Mouse (Mus musculus) midbrain, embryonic 11.5 days (tissue): ENCODE results near the gene Sh3bp5. TPM values are rescaled to one million over a fixed set of nuclear protein-coding genes. Genes with fewer than 3 reads are reported as not detected.

Experiments used
- ATAC-seq: fragments of 200-750 bp; cut with Nextera tagmentation; 2 replicates; pipeline ENCODE4 v1.8.0; 2017; ENCODE audit warnings: moderate TSS enrichment, moderate library complexity; ENCODE audit not compliant: low FRiP score
- DNase-seq: peaks from one replicate; pipeline ENCODE4 v3.0.0; 2015; ENCODE audit warnings: low spot score; ENCODE audit errors: missing footprints
- H3K27ac ChIP-seq: fragments of 300-500 bp; sonication (generic); 2 replicates; pipeline ENCODE4 v1.5.1; 2014; ENCODE audit warnings: low read depth, low read length
- H3K27me3 ChIP-seq: fragments of 300-500 bp; sonication (generic); 2 replicates; pipeline ENCODE4 v1.6.1; 2014; ENCODE audit warnings: mild to moderate bottlenecking, low read length, moderate library complexity, mixed read lengths; ENCODE audit not compliant: control insufficient read depth, insufficient read depth
- H3K36me3 ChIP-seq: fragments of 300-500 bp; sonication (generic); 2 replicates; pipeline ENCODE4 v1.6.1; 2014; ENCODE audit warnings: mild to moderate bottlenecking, low read length, moderate library complexity, mixed read lengths; ENCODE audit not compliant: control insufficient read depth, insufficient read depth
- H3K4me1 ChIP-seq: fragments of 300-500 bp; sonication (generic); 2 replicates; pipeline ENCODE4 v1.6.1; 2014; ENCODE audit warnings: low read length; ENCODE audit not compliant: control insufficient read depth, insufficient read depth
- H3K4me2 ChIP-seq: fragments of 300-500 bp; sonication (generic); 2 replicates; pipeline ENCODE4 v1.6.1; 2014; ENCODE audit warnings: mild to moderate bottlenecking, moderate library complexity
- H3K4me3 ChIP-seq: fragments of 300-500 bp; sonication (generic); 2 replicates; pipeline ENCODE4 v1.5.1; 2014; ENCODE audit warnings: low read depth, low read length
- H3K9ac ChIP-seq: fragments of 300-500 bp; sonication (generic); 2 replicates; pipeline ENCODE4 v1.6.1; 2014; ENCODE audit warnings: low read length
- H3K9me3 ChIP-seq: fragments of 300-500 bp; sonication (generic); 2 replicates; pipeline ENCODE4 v1.6.1; 2016; ENCODE audit warnings: low read length; ENCODE audit not compliant: control insufficient read depth
- WGBS: fragments of 180-500 bp; shearing (Covaris S2); extraction: QIAGEN DNeasy Blood & Tissue Kit; methylation state at CpG from one replicate; pipeline ENCODE4 v1.1.7; 2014; 5-methylcytosine and 5-hydroxymethylcytosine counted together
- polyA plus RNA-seq: library from polyadenylated mRNA; unstranded; fragments of >200 nt; fragmentation: Nextera tagmentation; extraction: Ambion mirVana; gene quantifications from 2 replicates; pipeline ENCODE4 v1.2.1, GENCODE M21; 2014

Sh3bp5 gene
- polyA plus RNA-seq, 1 experiment from 2014 or later: 15.3 TPM

- ATAC-seq (no peak), DNase-seq (no peak)
- H3K9me3 ChIP-seq: no peaks in the 10 kb centered on the region
- no peaks in the 10 kb centered on the region for H3K27me3 ChIP-seq
- 72% methylated on average over 6 of the region's 6 CpGs for WGBS
- no peak overlapping the region for H3K4me2 ChIP-seq
- no peaks in the 10 kb centered on the region for H3K36me3 ChIP-seq
- 0 out of 2 replicates have a peak, but pooled peaks cover 2% of the 10 kb centered on the region for H3K4me1 ChIP-seq
- no peak overlapping the region for H3K9ac ChIP-seq
- H3K27ac ChIP-seq: no peak overlapping the region
- H3K4me3 ChIP-seq: no peak overlapping the region
Measured at GRCm38 (mm10) chr14:31407911-31408604, 27.8 kb downstream of the Sh3bp5 start.

GRCm38 (mm10) chr14:31407208-31407607, 28.7 kb downstream of the Sh3bp5 start:
- no peak overlapping the region for H3K27ac ChIP-seq
- no peak overlapping the region for H3K9ac ChIP-seq
- 0 out of 2 replicates have a peak, but pooled peaks cover 2% of the 10 kb centered on the region for H3K4me1 ChIP-seq
- ATAC-seq: no peak
- H3K4me3 ChIP-seq: no peak overlapping the region
- H3K4me2 ChIP-seq: no peak overlapping the region
- DNase-seq: no peak
- 86% methylated on average over 15 of the region's 15 CpGs for WGBS
- H3K27me3 ChIP-seq: no peaks in the 10 kb centered on the region
- H3K36me3 ChIP-seq: no peaks in the 10 kb centered on the region
- H3K9me3 ChIP-seq: no peaks in the 10 kb centered on the region

GRCm38 (mm10) chr14:31406154-31406810, 29.6 kb downstream of the Sh3bp5 start:
- Histone ChIP-seq H3K9me3 (no peaks in the 10 kb centered on the region), H3K4me1 (no peaks in the 10 kb centered on the region), H3K27me3 (no peaks in the 10 kb centered on the region), H3K36me3 (no peaks in the 10 kb centered on the region), H3K9ac (no peak overlapping the region), H3K4me3 (no peak overlapping the region), H3K4me2 (no peak overlapping the region), H3K27ac (no peak overlapping the region)
- ATAC-seq (no peak), DNase-seq (no peak)
- 89% methylated on average over 12 of the region's 12 CpGs for WGBS

- no peak overlapping the region for H3K4me2 ChIP-seq
- 82% methylated on average over 6 of the region's 6 CpGs for WGBS
- no peaks in the 10 kb centered on the region for H3K9me3 ChIP-seq
- H3K4me1 ChIP-seq: no peaks in the 10 kb centered on the region
- no peak for DNase-seq
- H3K36me3 ChIP-seq: no peaks in the 10 kb centered on the region
- no peaks in the 10 kb centered on the region for H3K27me3 ChIP-seq
- no peak overlapping the region for H3K27ac ChIP-seq
- no peak for ATAC-seq
- no peak overlapping the region for H3K4me3 ChIP-seq
- H3K9ac ChIP-seq: no peak overlapping the region
Measured at GRCm38 (mm10) chr14:31405652-31406051, 30.2 kb downstream of the Sh3bp5 start.

GRCm38 (mm10) chr14:31404663-31405062, 31.2 kb downstream of the Sh3bp5 start:
- Histone ChIP-seq H3K36me3 (no peaks in the 10 kb centered on the region), H3K27ac (no peak overlapping the region), H3K9ac (no peak overlapping the region), H3K9me3 (no peaks in the 10 kb centered on the region), H3K4me1 (no peaks in the 10 kb centered on the region), H3K4me2 (no peak overlapping the region), H3K27me3 (no peaks in the 10 kb centered on the region), H3K4me3 (no peak overlapping the region)
- WGBS: 92% methylated on average over 4 of the region's 4 CpGs
- no peak for DNase-seq
- ATAC-seq: no peak

GRCm38 (mm10) chr14:31403995-31404394, 31.9 kb downstream of the Sh3bp5 start:
- H3K27me3 ChIP-seq: no peaks in the 10 kb centered on the region
- no peaks in the 10 kb centered on the region for H3K4me1 ChIP-seq
- WGBS: 79% methylated on average over 8 of the region's 8 CpGs
- no peak overlapping the region for H3K27ac ChIP-seq
- ATAC-seq (no peak), DNase-seq (no peak)
- H3K4me2 ChIP-seq: no peak overlapping the region
- no peaks in the 10 kb centered on the region for H3K9me3 ChIP-seq
- no peak overlapping the region for H3K9ac ChIP-seq
- no peaks in the 10 kb centered on the region for H3K36me3 ChIP-seq
- H3K4me3 ChIP-seq: no peak overlapping the region

GRCm38 (mm10) chr14:31403556-31403955, 32.3 kb downstream of the Sh3bp5 start:
- WGBS: 76% methylated on average over 9 of the region's 9 CpGs

GRCm38 (mm10) chr14:31402693-31403092, 33.2 kb downstream of the Sh3bp5 start:
- no peak overlapping the region for H3K27ac ChIP-seq
- H3K9ac ChIP-seq: no peak overlapping the region
- no peak overlapping the region for H3K4me2 ChIP-seq
- WGBS: 86% methylated on average over 5 of the region's 5 CpGs
- ATAC-seq: no peak
- no peak overlapping the region for H3K4me3 ChIP-seq
- no peaks in the 10 kb centered on the region for H3K27me3 ChIP-seq
- no peaks in the 10 kb centered on the region for H3K4me1 ChIP-seq
- no peak for DNase-seq
- H3K9me3 ChIP-seq: no peaks in the 10 kb centered on the region
- no peaks in the 10 kb centered on the region for H3K36me3 ChIP-seq

More at GRCm38 (mm10) chr14:31403556-31403955, 32.3 kb downstream of the Sh3bp5 start:
- Histone ChIP-seq H3K27me3 (no peaks in the 10 kb centered on the region), H3K4me1 (no peaks in the 10 kb centered on the region), H3K27ac (no peak overlapping the region), H3K4me2 (no peak overlapping the region), H3K9me3 (no peaks in the 10 kb centered on the region), H3K9ac (no peak overlapping the region), H3K4me3 (no peak overlapping the region), H3K36me3 (no peaks in the 10 kb centered on the region)
- no peak for ATAC-seq
- no peak for DNase-seq

GRCm38 (mm10) chr14:31401918-31402427, 33.9 kb downstream of the Sh3bp5 start:
- no peak for ATAC-seq
- WGBS: 80% methylated on average over 6 of the region's 6 CpGs
- DNase-seq: no peak
- no peak overlapping the region for H3K9ac ChIP-seq
- no peaks in the 10 kb centered on the region for H3K9me3 ChIP-seq
- no peak overlapping the region for H3K27ac ChIP-seq
- no peaks in the 10 kb centered on the region for H3K36me3 ChIP-seq
- no peaks in the 10 kb centered on the region for H3K4me1 ChIP-seq
- no peak overlapping the region for H3K4me3 ChIP-seq
- no peaks in the 10 kb centered on the region for H3K27me3 ChIP-seq
- no peak overlapping the region for H3K4me2 ChIP-seq
